ENCODE assay signal across 17 mouse cellular contexts in genomic region chr2:60044988-60045387, GRCm38 (mm10).
A peak's percentile ranks its signal among the peaks of the same experiment; 100 is the strongest.
DNase-seq lines count a peak whose midpoint lies in the region; ATAC-seq and TF ChIP-seq lines count a peak whose summit lies in the region.
"Had no signal": no experiment of that assay in that cellular context is flagged by ENCODE, and none has a peak within 500 bp of the region (broad histone marks: within the 10 kb centered on the region; RNA-seq: fewer than 3 reads in every experiment).

No protein-coding gene starts in this region.

- H3K4me2 ChIP-seq in forebrain, postnatal 0 days (ENCODE audit: low read depth), result no peak overlapping the region
- H3K4me2 ChIP-seq in liver, embryonic 12.5 days, result no peak overlapping the region
- H3K4me2 ChIP-seq in kidney, embryonic 14.5 days (replicated peaks; ENCODE audit: low read depth, low read length), result no peak overlapping the region
- H3K4me2 ChIP-seq: limb, embryonic 15.5 days; midbrain, embryonic 15.5 days; stomach, embryonic 15.5 days had no signal

- H3K4me3 ChIP-seq in forebrain, postnatal 0 days (ENCODE audit: low read depth, low read length), result no peak overlapping the region
- no peak overlapping the region for H3K4me3 ChIP-seq in forebrain, embryonic 10.5 days
- H3K4me3 ChIP-seq in liver, adult 2 months (ENCODE audit: insufficient read depth, low read depth, low read length), result no peak overlapping the region
- no peak overlapping the region for H3K4me3 ChIP-seq in liver, embryonic 12.5 days
- no peak overlapping the region for H3K4me3 ChIP-seq in E14TG2a.4 (replicated peaks; ENCODE audit: low read length)
- H3K4me3 ChIP-seq in kidney, embryonic 14.5 days (ENCODE audit: low read length), result no peak overlapping the region
- H3K4me3 ChIP-seq: limb, embryonic 15.5 days; midbrain, embryonic 15.5 days; stomach, embryonic 15.5 days had no signal

- no peaks in the 10 kb centered on the region for H3K36me3 ChIP-seq in forebrain, postnatal 0 days (ENCODE audit: insufficient read depth)
- H3K36me3 ChIP-seq in forebrain, embryonic 10.5 days (replicated peaks), result peaks cover 4% of the 10 kb centered on the region
- no peaks in the 10 kb centered on the region for H3K36me3 ChIP-seq in liver, adult 2 months (ENCODE audit: control insufficient read depth, insufficient read depth, low read length)
- no peaks in the 10 kb centered on the region for H3K36me3 ChIP-seq in liver, embryonic 12.5 days
- no peaks in the 10 kb centered on the region for H3K36me3 ChIP-seq in E14TG2a.4 (ENCODE audit: insufficient read depth, low read length)
- no peaks in the 10 kb centered on the region for H3K36me3 ChIP-seq in kidney, embryonic 14.5 days (ENCODE audit: control insufficient read depth, insufficient read depth, low read length)
- H3K36me3 ChIP-seq: limb, embryonic 15.5 days; midbrain, embryonic 15.5 days; stomach, embryonic 15.5 days had no signal

- DNase-seq in forebrain, postnatal 0 days, result no peak
- DNase-seq in forebrain, embryonic 10.5 days (ENCODE audit: extremely low spot score, low spot score), result no peak
- peak; percentile 31 for DNase-seq in liver, adult 2 months (ENCODE audit: extremely low read depth, low read depth, low spot score)
- no peak for DNase-seq in left cerebral cortex, postnatal 36 days (ENCODE audit: low spot score in 2 of 2)
- DNase-seq: cerebellum, adult 2 months; kidney, postnatal 25 days; lung, postnatal 4 days; right cerebral cortex, postnatal 4 days; thymus, postnatal 25 days had no signal

- TF ChIP-seq POLR2A in liver, adult 2 months (IDR thresholded peaks at IDR 0.05; ENCODE audit: extremely low read depth, insufficient read depth, low read length), result no peak

- no peaks in the 10 kb centered on the region for H3K27me3 ChIP-seq in forebrain, postnatal 0 days (ENCODE audit: insufficient read depth, low read length)
- H3K27me3 ChIP-seq in forebrain, embryonic 10.5 days (ENCODE audit: poor library complexity, severe bottlenecking), result no peaks in the 10 kb centered on the region
- no peaks in the 10 kb centered on the region for H3K27me3 ChIP-seq in liver, adult 2 months (ENCODE audit: control insufficient read depth, insufficient read depth, low read length)
- no peaks in the 10 kb centered on the region for H3K27me3 ChIP-seq in liver, embryonic 12.5 days (replicated peaks)
- no peaks in the 10 kb centered on the region for H3K27me3 ChIP-seq in E14TG2a.4 (ENCODE audit: insufficient read depth, low read length)
- no peaks in the 10 kb centered on the region for H3K27me3 ChIP-seq in kidney, embryonic 14.5 days (ENCODE audit: control insufficient read depth, insufficient read depth, low read length)
- H3K27me3 ChIP-seq: limb, embryonic 15.5 days; midbrain, embryonic 15.5 days; stomach, embryonic 15.5 days had no signal

- H3K9me3 ChIP-seq in forebrain, postnatal 0 days (ENCODE audit: low read length), result no peaks in the 10 kb centered on the region
- H3K9me3 ChIP-seq in forebrain, embryonic 10.5 days, result no peaks in the 10 kb centered on the region
- no peaks in the 10 kb centered on the region for H3K9me3 ChIP-seq in liver, embryonic 12.5 days (replicated peaks)
- H3K9me3 ChIP-seq in E14TG2a.4 (ENCODE audit: low read length), result no peaks in the 10 kb centered on the region
- no peaks in the 10 kb centered on the region for H3K9me3 ChIP-seq in kidney, embryonic 14.5 days (ENCODE audit: control insufficient read depth, low read length)
- H3K9me3 ChIP-seq: limb, embryonic 15.5 days; midbrain, embryonic 15.5 days; stomach, embryonic 15.5 days had no signal

- TF ChIP-seq CTCF in forebrain, postnatal 0 days (IDR thresholded peaks at IDR 0.05; ENCODE audit: low read depth), result peak; percentile 23; the same call in 1 of the 2 replicates
- no peak; the same call in 1 of the 2 replicates for TF ChIP-seq CTCF in liver, adult 2 months (IDR thresholded peaks at IDR 0.05; ENCODE audit: low read depth, low read length)
- TF ChIP-seq CTCF in E14TG2a.4 (conservative IDR thresholded peaks at IDR 0.05; ENCODE audit: low read length), result peak; percentile 68

- no peak for ATAC-seq in forebrain, postnatal 0 days
- no peak for ATAC-seq in liver, embryonic 12.5 days
- ATAC-seq in megakaryocyte progenitor cell, adult 5-6 weeks (replicated peaks; ENCODE audit: poor library complexity), result peak; percentile 52
- ATAC-seq in kidney, embryonic 14.5 days (ENCODE audit: low FRiP score, low TSS enrichment), result no peak
- ATAC-seq: forebrain, embryonic 16.5 days; midbrain, embryonic 15.5 days had no signal

- H3K79me2 ChIP-seq in liver, adult 2 months (ENCODE audit: control insufficient read depth, insufficient read depth, low read length), result no peaks in the 10 kb centered on the region; the same call in 1 of the 2 replicates

- no peak overlapping the region for H3K27ac ChIP-seq in forebrain, postnatal 0 days (ENCODE audit: low read depth, low read length)
- H3K27ac ChIP-seq in forebrain, embryonic 10.5 days, result no peak overlapping the region
- H3K27ac ChIP-seq in liver, adult 2 months (replicated peaks; ENCODE audit: insufficient read depth, low read depth, low read length), result no peak overlapping the region
- H3K27ac ChIP-seq in liver, embryonic 12.5 days, result no peak overlapping the region
- no peak overlapping the region for H3K27ac ChIP-seq in kidney, embryonic 14.5 days (ENCODE audit: low read depth, low read length)
- H3K27ac ChIP-seq: limb, embryonic 15.5 days; midbrain, embryonic 15.5 days; stomach, embryonic 15.5 days had no signal

- no peak overlapping the region for H3K9ac ChIP-seq in forebrain, postnatal 0 days
- H3K9ac ChIP-seq in liver, adult 2 months (ENCODE audit: low read depth, low read length), result no peak overlapping the region
- no peak overlapping the region for H3K9ac ChIP-seq in liver, embryonic 12.5 days
- H3K9ac ChIP-seq in kidney, embryonic 14.5 days (ENCODE audit: low read depth, low read length), result no peak overlapping the region
- H3K9ac ChIP-seq: limb, embryonic 15.5 days; midbrain, embryonic 15.5 days; stomach, embryonic 15.5 days had no signal

- intact Hi-C loops in left cerebral cortex, postnatal 36 days (cut with DNase I), result no loop called here

- no peaks in the 10 kb centered on the region for H3K4me1 ChIP-seq in forebrain, postnatal 0 days (ENCODE audit: insufficient read depth)
- H3K4me1 ChIP-seq in forebrain, embryonic 10.5 days, result 0 out of 2 replicates have a peak, but pooled peaks cover 5% of the 10 kb centered on the region
- H3K4me1 ChIP-seq in liver, adult 2 months (ENCODE audit: control insufficient read depth, insufficient read depth, low read length), result peaks cover 10% of the 10 kb centered on the region
- H3K4me1 ChIP-seq in liver, embryonic 12.5 days, result peaks cover 22% of the 10 kb centered on the region
- H3K4me1 ChIP-seq in E14TG2a.4 (replicated peaks; ENCODE audit: low read depth, low read length), result peaks cover 34% of the 10 kb centered on the region
- no peaks in the 10 kb centered on the region for H3K4me1 ChIP-seq in kidney, embryonic 14.5 days (ENCODE audit: control insufficient read depth, insufficient read depth, low read length)
